Mouse (Mus musculus) E14TG2a.4 (cell line): ENCODE measurements around the gene Thnsl2.

Experiments
- CTCF ChIP-seq: conservative IDR thresholded peaks from 2 replicates; pipeline ENCODE4 v1.5.1; 2014; ENCODE audit warnings: low read length
- NANOG ChIP-seq: IDR thresholded peaks from 2 replicates; pipeline ENCODE4 v1.6.1; 2014; ENCODE audit warnings: borderline replicate concordance, low read length, mixed read lengths

GRCm38 (mm10) chr6:71161290-71161689 lies 17.1 kb upstream of the Thnsl2 start:
- no peak for TF ChIP-seq CTCF
- no peak for TF ChIP-seq NANOG
